Mouse (Mus musculus) G1E (cell line): Measurements from ENCODE around the gene Gfm2.

Experiments
- CTCF ChIP-seq: IDR thresholded peaks from 2 replicates; pipeline ENCODE4 v1.5.1; 2012; ENCODE audit warnings: low read depth, low read length, inconsistent platforms, mixed read lengths
- GATA1 ChIP-seq: IDR thresholded peaks from 2 replicates; pipeline ENCODE4 v1.6.1; 2012; ENCODE audit warnings: borderline replicate concordance, low read length, inconsistent platforms, mixed read lengths
- TAL1 ChIP-seq: conservative IDR thresholded peaks from 2 replicates; pipeline ENCODE4 v1.6.1; 2012; ENCODE audit warnings: low read depth, low read length, inconsistent platforms, mixed read lengths

- TF ChIP-seq CTCF: no peak
- no peak for TF ChIP-seq GATA1
- TF ChIP-seq TAL1: no peak
Measured at GRCm38 (mm10) chr13:97088183-97088582, 49.6 kb upstream of the Gfm2 start.
